Mouse (Mus musculus): ENCODE data around the gene Map7d1. TPM values are rescaled to one million over a fixed set of nuclear protein-coding genes. Genes with fewer than 3 reads are reported as not detected.

Map7d1 gene
- polyA plus RNA-seq, 1 experiment from 2014 or later, result 7.2 TPM

DNA sequence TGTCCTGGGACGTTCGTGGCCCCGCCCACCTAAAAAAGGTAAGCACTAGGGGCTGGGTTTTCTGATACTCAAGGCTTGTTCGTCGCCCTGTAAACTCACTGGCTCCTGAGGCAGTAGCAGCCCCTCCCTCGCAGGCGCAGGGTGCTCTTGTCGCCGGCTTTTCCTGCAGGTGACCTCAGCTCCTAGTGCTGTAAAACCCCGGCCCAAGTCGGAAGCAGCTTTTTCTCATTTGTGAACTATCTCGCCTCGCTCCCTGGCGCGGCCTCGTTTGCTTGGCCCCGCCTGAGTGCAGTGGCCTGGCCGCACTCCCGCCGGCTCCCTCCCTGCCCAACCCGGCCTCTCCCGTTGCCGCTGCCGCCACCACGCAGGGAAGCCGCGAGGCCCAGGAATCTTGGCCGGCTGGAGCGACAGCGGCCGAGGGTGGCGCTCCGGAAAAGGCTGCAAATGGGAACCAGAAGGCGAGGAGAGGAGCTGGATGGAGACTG lies 40.5 kb upstream of the Map7d1 start:
- H3K9me3 ChIP-seq (ENCODE audit: low read length), result no peaks in the 10 kb centered on the region
- under 1% methylated on average over 34 of the region's 34 CpGs for WGBS (ENCODE audit: insufficient replicate concordance)
- peak overlapping the region; percentile 59 for H3K4me2 ChIP-seq (ENCODE audit: low read depth, low read length)
- no peak overlapping the region for H3K27ac ChIP-seq (ENCODE audit: low read depth)
- peak overlapping the region; percentile 32 for H3K4me3 ChIP-seq (ENCODE audit: low read depth, low read length)
- peaks cover 42% of the 10 kb centered on the region for H3K27me3 ChIP-seq (ENCODE audit: insufficient read depth, low read length)
- ATAC-seq (peak; percentile 33; the same call in 1 of the 2 replicates), DNase-seq (peak; percentile 42)
- no peak overlapping the region; the same call in 1 of the 2 replicates for H3K9ac ChIP-seq (replicated peaks)
- TF ChIP-seq EP300 (IDR thresholded peaks at IDR 0.05; ENCODE audit: low read depth), result no peak
- TF ChIP-seq CTCF (IDR thresholded peaks at IDR 0.05; ENCODE audit: low read depth), result peak; percentile 3; the same call in 1 of the 2 replicates
- no peaks in the 10 kb centered on the region for H3K36me3 ChIP-seq (replicated peaks; ENCODE audit: insufficient read depth, low read length)
- peaks cover 16% of the 10 kb centered on the region for H3K4me1 ChIP-seq (ENCODE audit: insufficient read depth)

DNA sequence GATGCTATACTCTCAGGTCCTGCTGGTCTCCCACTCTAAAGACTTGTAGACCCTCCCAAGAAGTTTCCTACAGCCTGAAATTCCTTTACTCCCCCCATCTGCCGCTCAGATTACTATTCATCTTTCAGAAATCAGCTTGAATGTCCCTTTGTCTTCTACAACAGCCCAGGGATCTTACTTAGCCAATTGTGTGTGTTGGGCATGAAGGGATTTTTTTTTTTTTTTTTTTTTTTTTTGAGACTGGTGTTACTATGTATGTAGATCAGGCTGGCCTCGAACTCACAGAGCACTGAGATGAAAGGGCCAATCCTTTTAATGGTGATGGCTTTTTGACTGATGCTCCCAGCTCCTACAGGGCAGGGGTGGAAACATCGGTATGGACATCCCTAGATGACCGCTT lies 39.8 kb upstream of the Map7d1 start:
- H3K4me2 ChIP-seq (ENCODE audit: low read depth, low read length), result no peak overlapping the region
- 43% methylated on average over 4 of the region's 4 CpGs for WGBS (ENCODE audit: insufficient replicate concordance)
- H3K4me3 ChIP-seq (ENCODE audit: low read depth, low read length), result no peak overlapping the region
- no peaks in the 10 kb centered on the region for H3K36me3 ChIP-seq (replicated peaks; ENCODE audit: insufficient read depth, low read length)
- no peak for DNase-seq
- TF ChIP-seq EP300 (IDR thresholded peaks at IDR 0.05; ENCODE audit: low read depth) (no peak), CTCF (IDR thresholded peaks at IDR 0.05; ENCODE audit: low read depth) (no peak)
- peaks cover 35% of the 10 kb centered on the region for H3K27me3 ChIP-seq (ENCODE audit: insufficient read depth, low read length)
- H3K9ac ChIP-seq (replicated peaks), result no peak overlapping the region
- no peaks in the 10 kb centered on the region for H3K9me3 ChIP-seq (ENCODE audit: low read length)
- no peak overlapping the region for H3K27ac ChIP-seq (ENCODE audit: low read depth)
- no peak for ATAC-seq
- H3K4me1 ChIP-seq (ENCODE audit: insufficient read depth), result peaks cover 9% of the 10 kb centered on the region

DNA sequence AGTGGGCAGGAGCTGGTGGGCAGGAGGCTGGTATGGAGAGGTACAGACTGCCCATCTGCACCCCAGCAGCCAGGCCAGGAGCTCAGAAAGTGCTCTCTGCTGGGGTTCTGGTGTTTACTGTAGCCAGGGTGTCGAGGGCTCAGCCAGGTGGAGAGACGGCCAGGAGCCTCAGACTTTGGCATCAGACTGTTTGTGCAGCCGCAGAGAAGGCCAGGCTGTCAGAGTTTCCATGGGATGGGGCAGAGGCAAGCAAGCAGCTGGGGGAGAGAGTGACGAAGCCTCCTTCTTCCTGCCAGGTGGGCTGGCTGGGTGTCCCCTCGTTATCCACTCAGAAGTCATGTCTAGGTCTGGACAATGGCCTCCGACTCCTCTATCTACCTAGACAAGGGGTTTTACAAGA lies 39.0 kb upstream of the Map7d1 start:
- TF ChIP-seq EP300 (IDR thresholded peaks at IDR 0.05; ENCODE audit: low read depth) (no peak), CTCF (IDR thresholded peaks at IDR 0.05; ENCODE audit: low read depth) (no peak)
- ATAC-seq (no peak), DNase-seq (no peak)
- Histone ChIP-seq H3K9ac (replicated peaks) (no peak overlapping the region), H3K9me3 (ENCODE audit: low read length) (no peaks in the 10 kb centered on the region), H3K36me3 (replicated peaks; ENCODE audit: insufficient read depth, low read length) (no peaks in the 10 kb centered on the region), H3K27ac (ENCODE audit: low read depth) (no peak overlapping the region), H3K4me3 (ENCODE audit: low read depth, low read length) (no peak overlapping the region), H3K4me2 (ENCODE audit: low read depth, low read length) (no peak overlapping the region), H3K27me3 (ENCODE audit: insufficient read depth, low read length) (peaks cover 27% of the 10 kb centered on the region), H3K4me1 (ENCODE audit: insufficient read depth) (peaks cover 8% of the 10 kb centered on the region)
- WGBS (ENCODE audit: insufficient replicate concordance), result 50% methylated on average over 6 of the region's 6 CpGs

DNA sequence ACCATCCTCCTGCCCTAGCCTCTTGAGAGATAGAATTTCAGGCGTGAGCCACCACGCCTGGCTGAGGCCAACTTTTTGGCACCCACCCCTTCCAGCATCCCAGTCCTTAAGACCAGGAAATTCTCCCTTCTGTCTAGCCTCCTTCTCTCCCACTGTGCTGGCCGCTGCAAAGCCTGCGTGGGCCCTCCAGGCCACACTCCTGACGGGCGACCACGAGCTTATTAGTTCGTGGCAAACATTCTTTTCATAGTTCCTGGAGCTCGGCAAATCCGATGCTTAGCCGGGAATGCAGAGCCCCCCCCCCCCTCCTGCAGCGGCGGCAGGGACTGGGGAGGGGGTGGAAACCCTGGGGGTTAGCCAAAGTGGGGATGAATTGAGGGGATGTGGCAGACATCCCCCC lies 35.1 kb upstream of the Map7d1 start:
- no peak overlapping the region for H3K27ac ChIP-seq (ENCODE audit: low read depth)
- DNase-seq, result no peak
- H3K36me3 ChIP-seq (replicated peaks; ENCODE audit: insufficient read depth, low read length), result no peaks in the 10 kb centered on the region
- 39% methylated on average over 13 of the region's 13 CpGs for WGBS (ENCODE audit: insufficient replicate concordance)
- H3K4me3 ChIP-seq (ENCODE audit: low read depth, low read length), result no peak overlapping the region
- no peak overlapping the region for H3K4me2 ChIP-seq (ENCODE audit: low read depth, low read length)
- no peaks in the 10 kb centered on the region for H3K9me3 ChIP-seq (ENCODE audit: low read length)
- H3K27me3 ChIP-seq (ENCODE audit: insufficient read depth, low read length), result peaks cover 30% of the 10 kb centered on the region
- H3K9ac ChIP-seq (replicated peaks), result no peak overlapping the region
- TF ChIP-seq EP300 (IDR thresholded peaks at IDR 0.05; ENCODE audit: low read depth) (no peak), CTCF (IDR thresholded peaks at IDR 0.05; ENCODE audit: low read depth) (no peak)
- H3K4me1 ChIP-seq (ENCODE audit: insufficient read depth), result peaks cover 2% of the 10 kb centered on the region
- no peak for ATAC-seq

DNA sequence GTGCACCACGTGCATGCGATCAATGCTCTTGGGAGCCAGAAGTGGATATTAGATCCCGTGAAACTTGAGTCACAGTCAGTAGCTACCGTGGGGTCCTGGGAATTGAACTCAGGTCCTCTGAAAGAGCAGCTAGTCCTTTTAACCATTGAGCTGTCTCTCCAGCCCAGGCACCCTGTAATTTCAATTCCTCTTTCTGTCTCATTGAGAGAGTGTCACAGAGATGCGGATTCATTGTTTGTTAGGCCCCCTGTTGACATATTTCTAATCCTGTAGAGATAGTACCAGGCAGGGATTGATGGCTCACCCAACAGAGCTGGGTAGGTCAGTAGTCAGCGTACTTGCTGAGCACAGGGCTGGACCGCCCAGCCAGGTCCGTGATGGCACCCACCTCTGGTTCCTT lies 34.2 kb upstream of the Map7d1 start:
- Histone ChIP-seq H3K4me2 (ENCODE audit: low read depth, low read length) (no peak overlapping the region), H3K27ac (ENCODE audit: low read depth) (no peak overlapping the region), H3K9me3 (ENCODE audit: low read length) (no peaks in the 10 kb centered on the region), H3K27me3 (ENCODE audit: insufficient read depth, low read length) (peaks cover 32% of the 10 kb centered on the region), H3K4me3 (ENCODE audit: low read depth, low read length) (no peak overlapping the region), H3K4me1 (ENCODE audit: insufficient read depth) (peaks cover 5% of the 10 kb centered on the region), H3K9ac (replicated peaks) (no peak overlapping the region), H3K36me3 (replicated peaks; ENCODE audit: insufficient read depth, low read length) (no peaks in the 10 kb centered on the region)
- TF ChIP-seq EP300 (IDR thresholded peaks at IDR 0.05; ENCODE audit: low read depth) (no peak), CTCF (IDR thresholded peaks at IDR 0.05; ENCODE audit: low read depth) (no peak)
- 77% methylated on average over 8 of the region's 8 CpGs for WGBS (ENCODE audit: insufficient replicate concordance)
- ATAC-seq (no peak), DNase-seq (no peak)

DNA sequence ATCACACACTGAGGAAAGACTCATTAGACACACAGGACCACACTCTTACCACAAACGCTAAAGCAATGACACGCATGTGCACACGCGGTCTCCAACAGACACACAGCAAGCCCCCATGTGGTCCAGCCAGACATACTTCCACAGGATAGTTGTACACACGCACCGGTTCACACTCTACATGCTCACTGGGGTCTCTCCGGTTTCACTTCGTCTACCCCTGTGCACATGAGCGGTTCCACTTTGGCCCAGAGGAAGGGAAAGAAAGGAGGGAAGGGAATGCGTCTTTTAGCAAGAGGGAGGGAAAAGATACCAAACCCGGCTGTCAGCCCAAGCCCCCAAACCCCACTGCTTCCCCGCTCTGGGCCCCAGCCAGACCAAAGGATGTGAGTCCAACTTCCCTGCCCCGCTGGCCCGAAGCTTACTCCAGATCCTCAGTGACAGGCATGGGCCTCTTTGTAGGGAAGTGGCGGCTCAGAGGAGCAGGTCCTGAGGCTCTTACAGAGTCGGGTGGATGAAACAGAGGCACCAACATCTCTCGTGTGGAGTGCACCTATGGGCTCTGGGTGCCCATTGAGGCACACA lies 32.0 kb upstream of the Map7d1 start:
- no peak overlapping the region for H3K9ac ChIP-seq (replicated peaks)
- WGBS (ENCODE audit: insufficient replicate concordance), result 37% methylated on average over 17 of the region's 17 CpGs
- H3K4me3 ChIP-seq (ENCODE audit: low read depth, low read length), result no peak overlapping the region
- ATAC-seq, result no peak
- no peaks in the 10 kb centered on the region for H3K9me3 ChIP-seq (ENCODE audit: low read length)
- no peak for TF ChIP-seq EP300 (IDR thresholded peaks at IDR 0.05; ENCODE audit: low read depth)
- no peak for TF ChIP-seq CTCF (IDR thresholded peaks at IDR 0.05; ENCODE audit: low read depth)
- no peak for DNase-seq
- H3K36me3 ChIP-seq (replicated peaks; ENCODE audit: insufficient read depth, low read length), result no peaks in the 10 kb centered on the region
- peaks cover 48% of the 10 kb centered on the region for H3K27me3 ChIP-seq (ENCODE audit: insufficient read depth, low read length)
- H3K27ac ChIP-seq (ENCODE audit: low read depth), result no peak overlapping the region
- H3K4me1 ChIP-seq (ENCODE audit: insufficient read depth), result peaks cover 5% of the 10 kb centered on the region
- peak overlapping the region; percentile 6; the same call in 1 of the 2 replicates for H3K4me2 ChIP-seq (ENCODE audit: low read depth, low read length)
